Mouse (Mus musculus): ENCODE results near the gene Zfp248. TPM values are rescaled to one million over a fixed set of nuclear protein-coding genes. Genes with fewer than 3 reads are reported as not detected.

Zfp248 gene
- polyA plus RNA-seq, 1 experiment from 2014 or later = 1.2 TPM

GRCm38 (mm10) chr6:118462069-118462705 is 6.9 kb upstream of the Zfp248 start:
- WGBS = 81% methylated on average over 15 of the region's 15 CpGs
- H3K4me1 ChIP-seq (replicated peaks; ENCODE audit: control insufficient read depth, insufficient read depth, low read length) = no peaks in the 10 kb centered on the region
- ATAC-seq = no peak

GRCm38 (mm10) chr6:118457726-118458125 is 2.4 kb upstream of the Zfp248 start:
- Histone ChIP-seq H3K27me3 (replicated peaks; ENCODE audit: control insufficient read depth, insufficient read depth, low read length) (no peaks in the 10 kb centered on the region), H3K4me3 (ENCODE audit: low read depth, low read length) (no peak overlapping the region), H3K4me2 (replicated peaks; ENCODE audit: low read depth) (no peak overlapping the region), H3K4me1 (replicated peaks; ENCODE audit: control insufficient read depth, insufficient read depth, low read length) (0 out of 2 replicates have a peak, but pooled peaks cover 4% of the 10 kb centered on the region), H3K9me3 (ENCODE audit: control insufficient read depth) (no peaks in the 10 kb centered on the region), H3K9ac (ENCODE audit: low read depth, low read length) (no peak overlapping the region), H3K27ac (ENCODE audit: low read depth, low read length) (no peak overlapping the region), H3K36me3 (ENCODE audit: control insufficient read depth, insufficient read depth) (no peaks in the 10 kb centered on the region)
- TF ChIP-seq CTCF (IDR thresholded peaks at IDR 0.05; ENCODE audit: low read depth) = no peak
- no peak for ATAC-seq
- 88% methylated on average over 1 of the region's 1 CpGs for WGBS

More at GRCm38 (mm10) chr6:118462069-118462705, 6.9 kb upstream of the Zfp248 start:
- no peak overlapping the region for H3K27ac ChIP-seq (ENCODE audit: low read depth, low read length)
- H3K4me3 ChIP-seq (ENCODE audit: low read depth, low read length) = no peak overlapping the region
- TF ChIP-seq CTCF (IDR thresholded peaks at IDR 0.05; ENCODE audit: low read depth) = no peak
- H3K27me3 ChIP-seq (replicated peaks; ENCODE audit: control insufficient read depth, insufficient read depth, low read length) = no peaks in the 10 kb centered on the region
- H3K9me3 ChIP-seq (ENCODE audit: control insufficient read depth) = no peaks in the 10 kb centered on the region
- no peak overlapping the region for H3K4me2 ChIP-seq (replicated peaks; ENCODE audit: low read depth)
- H3K9ac ChIP-seq (ENCODE audit: low read depth, low read length) = no peak overlapping the region
- H3K36me3 ChIP-seq (ENCODE audit: control insufficient read depth, insufficient read depth) = no peaks in the 10 kb centered on the region

GRCm38 (mm10) chr6:118454452-118454851 is 876 bp downstream of the Zfp248 start:
- H3K4me1 ChIP-seq (replicated peaks; ENCODE audit: control insufficient read depth, insufficient read depth, low read length) = 0 out of 2 replicates have a peak, but pooled peaks cover 4% of the 10 kb centered on the region
- H3K27me3 ChIP-seq (replicated peaks; ENCODE audit: control insufficient read depth, insufficient read depth, low read length) = no peaks in the 10 kb centered on the region
- H3K27ac ChIP-seq (ENCODE audit: low read depth, low read length) = no peak overlapping the region
- TF ChIP-seq CTCF (IDR thresholded peaks at IDR 0.05; ENCODE audit: low read depth) = no peak
- no peak for ATAC-seq
- H3K4me2 ChIP-seq (replicated peaks; ENCODE audit: low read depth) = peak overlapping the region; percentile 92
- H3K9ac ChIP-seq (ENCODE audit: low read depth, low read length) = peak overlapping the region; percentile 71; the same call in 1 of the 2 replicates
- H3K4me3 ChIP-seq (ENCODE audit: low read depth, low read length) = peak overlapping the region; percentile 70
- no peaks in the 10 kb centered on the region for H3K36me3 ChIP-seq (ENCODE audit: control insufficient read depth, insufficient read depth)
- no peaks in the 10 kb centered on the region for H3K9me3 ChIP-seq (ENCODE audit: control insufficient read depth)
- 34% methylated on average over 8 of the region's 8 CpGs for WGBS

GRCm38 (mm10) chr6:118431502-118431901 is 23.8 kb downstream of the Zfp248 start:
- Histone ChIP-seq H3K27ac (ENCODE audit: low read depth, low read length) (no peak overlapping the region), H3K9ac (ENCODE audit: low read depth, low read length) (no peak overlapping the region), H3K27me3 (replicated peaks; ENCODE audit: control insufficient read depth, insufficient read depth, low read length) (no peaks in the 10 kb centered on the region), H3K4me1 (replicated peaks; ENCODE audit: control insufficient read depth, insufficient read depth, low read length) (no peaks in the 10 kb centered on the region), H3K4me2 (replicated peaks; ENCODE audit: low read depth) (no peak overlapping the region), H3K4me3 (ENCODE audit: low read depth, low read length) (no peak overlapping the region), H3K36me3 (ENCODE audit: control insufficient read depth, insufficient read depth) (no peaks in the 10 kb centered on the region), H3K9me3 (ENCODE audit: control insufficient read depth) (no peaks in the 10 kb centered on the region)
- 87% methylated on average over 4 of the region's 4 CpGs for WGBS
- ATAC-seq = no peak
- TF ChIP-seq CTCF (IDR thresholded peaks at IDR 0.05; ENCODE audit: low read depth) = no peak

- Histone ChIP-seq H3K36me3 (ENCODE audit: control insufficient read depth, insufficient read depth) (no peaks in the 10 kb centered on the region), H3K9me3 (ENCODE audit: control insufficient read depth) (no peaks in the 10 kb centered on the region), H3K4me3 (ENCODE audit: low read depth, low read length) (no peak overlapping the region), H3K4me2 (replicated peaks; ENCODE audit: low read depth) (no peak overlapping the region), H3K4me1 (replicated peaks; ENCODE audit: control insufficient read depth, insufficient read depth, low read length) (no peaks in the 10 kb centered on the region), H3K27me3 (replicated peaks; ENCODE audit: control insufficient read depth, insufficient read depth, low read length) (no peaks in the 10 kb centered on the region), H3K9ac (ENCODE audit: low read depth, low read length) (no peak overlapping the region), H3K27ac (ENCODE audit: low read depth, low read length) (no peak overlapping the region)
- no peak for TF ChIP-seq CTCF (IDR thresholded peaks at IDR 0.05; ENCODE audit: low read depth)
- 95% methylated on average over 1 of the region's 1 CpGs for WGBS
- ATAC-seq = no peak
Measured at GRCm38 (mm10) chr6:118426666-118427065, 28.7 kb downstream of the Zfp248 start.

- H3K4me2 ChIP-seq (replicated peaks; ENCODE audit: low read depth) = peak within 1 kb of the TSS; percentile 74
- WGBS = under 1% methylated on average over 67 of the region's 67 CpGs
- TF ChIP-seq CTCF (IDR thresholded peaks at IDR 0.05; ENCODE audit: low read depth) = peak; percentile 98
Measured at GRCm38 (mm10) chr6:118419050-118419920, 36.0 kb downstream of the Zfp248 start, which contains the start of gene Bms1. Gene Bms1 (minus strand): TSS chr6:118419474.

More at GRCm38 (mm10) chr6:118419050-118419920, 36.0 kb downstream of the Zfp248 start, which contains the start of gene Bms1:
- H3K4me1 ChIP-seq (replicated peaks; ENCODE audit: control insufficient read depth, insufficient read depth, low read length) = no peaks in the 10 kb centered on the region
- H3K9ac ChIP-seq (ENCODE audit: low read depth, low read length) = peak within 1 kb of the TSS; percentile 75
- H3K4me3 ChIP-seq (ENCODE audit: low read depth, low read length) = peak within 1 kb of the TSS; percentile 71
- no peaks in the 10 kb centered on the region for H3K27me3 ChIP-seq (replicated peaks; ENCODE audit: control insufficient read depth, insufficient read depth, low read length)
- no peaks in the 10 kb centered on the region for H3K9me3 ChIP-seq (ENCODE audit: control insufficient read depth)
- peaks cover 24% of the 10 kb centered on the region for H3K36me3 ChIP-seq (ENCODE audit: control insufficient read depth, insufficient read depth)
- peak; percentile 98 for ATAC-seq
- H3K27ac ChIP-seq (ENCODE audit: low read depth, low read length) = peak within 1 kb of the TSS; percentile 82

Measured in intestine, postnatal 0 days (tissue).